Mouse (Mus musculus) ES-Bruce4 (cell line): Measurements from ENCODE around the gene Tax1bp1.

Experiments
- CTCF ChIP-seq: IDR thresholded peaks from one replicate; pipeline ENCODE4 v1.8.1; 2011; ENCODE audit warnings: low read depth, low read length
- POLR2A ChIP-seq: IDR thresholded peaks from one replicate; pipeline ENCODE4 v1.8.1; 2011; ENCODE audit warnings: low read length; ENCODE audit not compliant: insufficient read depth

GRCm38 (mm10) chr6:52674541-52674940 is 39.0 kb upstream of the Tax1bp1 start:
- TF ChIP-seq POLR2A (no peak), CTCF (no peak)
